Mouse (Mus musculus) small intestine, adult 2 months (tissue): ENCODE results near the gene Adrb1.

Experiments used
- CTCF ChIP-seq: fragments of 200-500 bp; IDR thresholded peaks from 2 replicates; pipeline ENCODE4 v1.5.1; 2012; ENCODE audit warnings: low read depth, mild to moderate bottlenecking, control low read depth, inconsistent platforms, low read length, moderate library complexity, mixed read lengths; ENCODE audit not compliant: insufficient replicate concordance, insufficient read length; ENCODE audit errors: extremely low read depth
- POLR2A ChIP-seq: fragments of 200-500 bp; IDR thresholded peaks from 2 replicates; pipeline ENCODE4 v1.6.1; 2012; ENCODE audit warnings: low read depth, mild to moderate bottlenecking, control low read depth, inconsistent platforms, low read length, moderate library complexity

GRCm38 (mm10) chr19:56723331-56724125 lies 1.5 kb downstream of the Adrb1 start:
- TF ChIP-seq CTCF (no peak), POLR2A (no peak)
